8 mouse cellular contexts compared by ENCODE assay signal in the genomic region with DNA sequence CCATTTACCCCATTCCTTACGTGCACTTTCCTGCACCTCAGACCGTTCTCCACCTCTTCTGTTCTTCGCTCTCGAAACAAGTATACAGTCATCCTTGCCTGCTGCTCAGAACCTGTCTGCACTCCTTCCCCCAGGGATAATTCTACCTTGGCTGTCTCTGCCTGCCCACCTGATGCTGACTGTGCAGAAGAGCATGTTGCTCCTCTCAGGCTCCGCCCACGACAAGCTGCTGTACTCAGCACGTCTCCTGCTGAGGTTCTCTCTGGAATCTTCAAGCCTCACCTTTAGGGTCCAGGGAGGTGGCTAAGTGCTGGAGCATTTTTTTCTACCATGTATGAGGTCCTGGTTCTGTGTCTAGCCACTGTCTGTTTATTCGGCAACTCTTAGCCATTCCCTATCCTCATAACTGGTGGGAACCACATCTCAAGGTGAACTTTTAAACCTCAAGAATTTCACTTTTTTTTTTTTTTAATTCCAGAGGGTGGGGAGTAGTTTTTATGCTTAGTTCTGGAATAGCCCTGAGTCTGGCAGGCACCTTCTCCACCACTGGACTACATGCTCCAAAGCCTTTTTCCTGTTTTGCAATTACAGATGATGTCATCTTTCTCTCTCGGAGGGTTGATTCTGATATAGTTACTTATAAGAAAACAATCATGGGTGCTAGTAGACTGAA.
DNase-seq lines count a peak whose midpoint lies in the region; ATAC-seq and TF ChIP-seq lines count a peak whose summit lies in the region.

No protein-coding gene starts in this region.

- H3K4me2 ChIP-seq in heart, embryonic 15.5 days = peak overlapping the region; percentile 53
- H3K4me2 ChIP-seq in stomach, embryonic 16.5 days (ENCODE audit: low read depth, low read length) = peak overlapping the region; percentile 42

- ATAC-seq in heart, embryonic 15.5 days (replicated peaks; ENCODE audit: insufficient number of reproducible peaks, insufficient read depth, low FRiP score, low read depth) = 0 out of 2 replicates have a peak, but pooled peaks have one; percentile 15
- peak; percentile 34; the same call in 1 of the 2 replicates for ATAC-seq in stomach, embryonic 16.5 days (ENCODE audit: insufficient read depth, low FRiP score)

- peak; percentile 72 for DNase-seq in gastrocnemius, adult 2 months
- no peak for DNase-seq in gastrocnemius, postnatal 4 days (ENCODE audit: low spot score in 2 of 2)
- DNase-seq in left cerebral cortex, postnatal 14 days (ENCODE audit: low spot score in 2 of 2) = peak; percentile 14 to 51
- no peak for DNase-seq in layer of hippocampus, postnatal 25 days (ENCODE audit: extremely low spot score in 1 of 2, low spot score in 1 of 2)
- DNase-seq in spleen, adult 12 weeks (ENCODE audit: low spot score) = no peak

- no peak for TF ChIP-seq EP300 in ES-Bruce4 (IDR thresholded peaks at IDR 0.05; ENCODE audit: insufficient read depth, low read depth, low read length)

- no peak overlapping the region for H3K9ac ChIP-seq in ES-Bruce4 (ENCODE audit: low read depth, poor library complexity, severe bottlenecking)
- H3K9ac ChIP-seq in heart, embryonic 15.5 days = no peak overlapping the region
- peak overlapping the region; percentile 48; the same call in 1 of the 2 replicates for H3K9ac ChIP-seq in stomach, embryonic 16.5 days (ENCODE audit: low read length)

- no peak for TF ChIP-seq CTCF in gastrocnemius, adult 2 months (IDR thresholded peaks at IDR 0.05)
- TF ChIP-seq CTCF in ES-Bruce4 (IDR thresholded peaks at IDR 0.05; ENCODE audit: low read depth, low read length) = no peak

- H3K4me3 ChIP-seq in gastrocnemius, adult 2 months = peak overlapping the region; percentile 68
- H3K4me3 ChIP-seq in ES-Bruce4 (ENCODE audit: low read depth, low read length) = no peak overlapping the region
- peak overlapping the region; percentile 34 for H3K4me3 ChIP-seq in heart, embryonic 15.5 days
- peak overlapping the region; percentile 33 for H3K4me3 ChIP-seq in stomach, embryonic 16.5 days (replicated peaks; ENCODE audit: low read length)

- no peak for TF ChIP-seq POLR2A in ES-Bruce4 (IDR thresholded peaks at IDR 0.05; ENCODE audit: insufficient read depth, low read length)

- no peaks in the 10 kb centered on the region for H3K36me3 ChIP-seq in ES-Bruce4 (ENCODE audit: control insufficient read depth, insufficient read depth, low read length, poor library complexity, severe bottlenecking)
- H3K36me3 ChIP-seq in heart, embryonic 15.5 days = no peaks in the 10 kb centered on the region; the same call in 1 of the 2 replicates
- H3K36me3 ChIP-seq in stomach, embryonic 16.5 days (ENCODE audit: control insufficient read depth, insufficient read depth, low read length) = no peaks in the 10 kb centered on the region

- no peaks in the 10 kb centered on the region for H3K9me3 ChIP-seq in ES-Bruce4 (replicated peaks; ENCODE audit: control insufficient read depth, insufficient read depth, low read length, poor library complexity, severe bottlenecking)
- no peaks in the 10 kb centered on the region for H3K9me3 ChIP-seq in heart, embryonic 15.5 days (replicated peaks)
- no peaks in the 10 kb centered on the region for H3K9me3 ChIP-seq in stomach, embryonic 16.5 days (replicated peaks; ENCODE audit: control insufficient read depth, low read length)

- intact Hi-C loops in gastrocnemius, adult 2 months (cut with DNase I) = loop anchor here (5.0 kb wide), 1 partner anchor 147 kb away; no protein-coding TSS in a partner anchor
- intact Hi-C loops in left cerebral cortex, postnatal 14 days (cut with DNase I) = no loop called here

- H3K4me1 ChIP-seq in ES-Bruce4 (ENCODE audit: control insufficient read depth, insufficient read depth, low read length) = peaks cover 2% of the 10 kb centered on the region
- peaks cover 39% of the 10 kb centered on the region for H3K4me1 ChIP-seq in heart, embryonic 15.5 days (replicated peaks)
- peaks cover 28% of the 10 kb centered on the region for H3K4me1 ChIP-seq in stomach, embryonic 16.5 days (ENCODE audit: control insufficient read depth, insufficient read depth, low read length)

- peak overlapping the region; percentile 94 for H3K27ac ChIP-seq in gastrocnemius, adult 2 months
- peak overlapping the region; percentile 39; the same call in 1 of the 2 replicates for H3K27ac ChIP-seq in ES-Bruce4 (ENCODE audit: insufficient read depth, low read length)
- H3K27ac ChIP-seq in heart, embryonic 15.5 days = peak overlapping the region; percentile 82
- peak overlapping the region; percentile 88 for H3K27ac ChIP-seq in stomach, embryonic 16.5 days (ENCODE audit: low read length)

- no peaks in the 10 kb centered on the region for H3K27me3 ChIP-seq in ES-Bruce4 (ENCODE audit: control insufficient read depth, insufficient read depth, low read length, poor library complexity, severe bottlenecking)
- no peaks in the 10 kb centered on the region for H3K27me3 ChIP-seq in heart, embryonic 15.5 days
- H3K27me3 ChIP-seq in stomach, embryonic 16.5 days (ENCODE audit: control insufficient read depth, insufficient read depth, low read length) = no peaks in the 10 kb centered on the region

- 53% methylated on average over 9 of the region's 9 CpGs for WGBS in heart, embryonic 15.5 days
- WGBS in stomach, embryonic 16.5 days = 55% methylated on average over 9 of the region's 9 CpGs

Comparison
In these comparisons a context has a peak if more than half of its experiments do, and no peak if none do; other contexts are left out.
1. DNase-seq: peak in gastrocnemius, adult 2 months (single experiment) and left cerebral cortex, postnatal 14 days (2 of 2); none in gastrocnemius, postnatal 4 days (0 of 2), layer of hippocampus, postnatal 25 days (0 of 2) and spleen, adult 12 weeks (single experiment).
2. H3K27ac ChIP-seq: peak in every context shown above with its lines; median percentile 94 in gastrocnemius, adult 2 months; 88 in stomach, embryonic 16.5 days; 82 in heart, embryonic 15.5 days; 39 in ES-Bruce4.